Mouse (Mus musculus) T-helper 2 cell (primary cell): Measurements from ENCODE around the gene Cacna1a.

ENCODE experiments used
- in situ Hi-C: fragments of 300-600 bp; cut with MboI, MseI; formaldehyde crosslinking; loops from one replicate; pipeline ENCODE4 v1.15.1; 2025; ENCODE audit warnings: high pct_unique_total_duplicates

The Cacna1a gene

DNA sequence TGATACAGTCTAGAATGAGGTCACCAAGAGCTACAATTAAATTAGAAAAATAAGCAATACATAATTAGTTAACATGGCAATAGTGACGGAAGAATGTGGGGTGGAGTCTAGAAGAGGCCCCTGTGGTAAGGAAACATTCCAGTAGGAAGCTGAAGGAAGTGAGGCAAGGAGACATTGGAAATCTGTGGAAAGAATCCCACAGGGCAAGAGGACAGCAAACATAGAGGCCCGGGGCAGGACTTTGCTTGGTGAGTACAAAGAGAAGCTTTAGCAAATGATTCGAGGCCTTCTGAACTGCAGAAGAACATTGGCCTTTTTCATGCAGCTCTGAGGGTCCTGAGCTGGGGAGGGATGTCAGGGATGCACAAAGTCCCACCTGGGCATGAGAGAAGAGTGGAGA, at the start of gene Cacna1a:
Gene Cacna1a, plus strand, starts transcription at position 166 of the 400 bp plus-strand sequence.
- in situ Hi-C loops = loop anchor here (10.0 kb wide), 1 partner anchor 1647 kb away; no protein-coding TSS in a partner anchor

DNA sequence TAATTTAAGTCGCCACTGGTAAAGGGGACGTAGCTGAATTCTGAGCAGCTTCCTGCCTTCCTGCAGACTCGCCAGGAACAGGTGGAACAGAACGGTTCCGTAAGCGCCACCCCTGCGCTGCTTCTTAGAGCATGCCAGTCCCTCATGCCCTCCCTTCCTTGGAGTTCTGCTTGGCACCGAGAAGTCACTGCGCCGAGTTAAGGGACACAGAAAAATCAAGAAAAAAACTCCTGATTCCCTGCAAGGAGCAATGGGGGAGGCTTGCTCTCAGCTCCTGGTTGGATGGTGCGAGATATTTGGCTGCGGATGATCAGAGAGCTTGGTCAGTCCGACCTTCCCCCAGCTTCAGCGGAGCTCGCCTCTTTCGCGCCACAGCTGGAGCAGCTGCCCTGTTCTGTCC, 49.7 kb upstream of the Cacna1a start:
- in situ Hi-C loops = no loop called here

DNA sequence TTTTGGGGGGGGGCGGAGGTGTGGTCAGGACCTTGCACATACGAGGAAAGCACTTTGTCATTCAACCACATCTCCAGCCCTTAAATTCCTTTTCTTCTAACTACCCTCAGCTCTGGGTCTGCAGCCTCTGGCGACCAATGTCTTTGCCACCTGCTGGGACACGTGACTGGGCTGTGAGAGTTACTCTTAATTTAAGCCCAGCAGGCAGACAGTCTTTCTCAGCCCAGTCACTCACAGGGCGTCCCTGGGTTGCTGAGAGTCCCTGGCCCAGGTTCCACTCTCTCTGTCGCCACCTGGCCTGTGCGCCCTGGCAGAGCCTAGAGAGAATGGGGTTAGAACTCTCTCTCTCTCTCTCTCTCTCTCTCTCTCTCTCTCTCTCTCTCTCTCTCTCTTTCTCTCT, 48.9 kb upstream of the Cacna1a start:
- in situ Hi-C loops = no loop called here

DNA sequence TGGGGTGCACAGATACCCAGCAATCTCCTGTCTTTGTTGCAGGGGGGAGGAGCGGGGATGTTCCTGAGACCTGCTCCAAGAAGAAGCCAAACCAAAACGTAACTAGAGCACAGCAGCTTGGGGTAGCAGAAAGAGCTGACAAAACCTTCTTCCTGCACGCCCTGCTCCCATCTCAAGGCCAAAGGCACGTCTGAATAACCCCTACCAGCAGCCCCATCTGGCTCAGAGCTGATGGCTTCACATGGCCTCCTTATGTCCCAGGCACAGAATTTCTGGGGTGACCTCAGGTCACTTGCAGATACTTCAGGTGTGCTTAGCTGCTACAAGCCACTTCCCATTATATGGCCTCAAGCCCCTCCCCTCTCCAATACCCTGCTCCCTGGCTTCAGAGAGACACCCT, 48.4 kb upstream of the Cacna1a start:
- in situ Hi-C loops = no loop called here

DNA sequence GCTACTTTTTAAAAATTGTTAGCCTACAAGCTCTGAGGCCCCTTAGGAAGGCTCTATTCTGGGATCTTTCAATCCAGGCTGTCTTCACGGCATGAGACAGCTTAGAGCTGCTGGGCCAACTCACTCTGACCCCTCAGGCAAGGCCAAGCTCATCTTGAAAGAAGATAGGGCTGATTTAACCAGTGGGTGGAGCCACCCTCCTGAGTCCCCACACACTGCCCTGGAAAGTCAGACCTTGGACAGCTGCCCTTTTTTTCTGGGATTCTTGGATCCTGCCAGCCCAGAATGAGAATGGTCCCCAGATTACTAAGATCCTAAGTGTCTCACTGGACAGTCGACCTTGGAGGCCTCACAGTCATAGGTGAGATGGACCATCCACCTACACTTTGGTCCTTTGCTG, 47.6 kb upstream of the Cacna1a start:
- in situ Hi-C loops = no loop called here

DNA sequence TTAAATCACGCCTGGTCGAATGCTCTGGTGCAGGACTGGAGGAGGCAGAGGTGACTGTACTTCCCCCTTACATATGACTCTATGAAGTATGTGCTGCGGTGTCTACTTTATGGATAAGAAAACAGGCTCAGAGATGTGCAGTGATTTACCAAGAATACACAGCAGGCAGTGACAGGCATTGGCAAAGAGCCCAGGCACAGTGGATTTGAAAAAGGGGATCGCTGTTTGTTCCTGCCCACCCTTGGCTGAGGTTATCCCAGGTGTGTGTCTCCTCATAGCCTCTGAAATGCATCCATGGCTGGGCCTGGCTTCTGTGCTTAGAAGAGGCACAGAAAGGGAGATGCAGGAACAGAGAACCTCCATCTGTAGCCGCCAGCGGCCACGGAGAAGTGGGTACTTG, 42.7 kb upstream of the Cacna1a start:
- in situ Hi-C loops = no loop called here

DNA sequence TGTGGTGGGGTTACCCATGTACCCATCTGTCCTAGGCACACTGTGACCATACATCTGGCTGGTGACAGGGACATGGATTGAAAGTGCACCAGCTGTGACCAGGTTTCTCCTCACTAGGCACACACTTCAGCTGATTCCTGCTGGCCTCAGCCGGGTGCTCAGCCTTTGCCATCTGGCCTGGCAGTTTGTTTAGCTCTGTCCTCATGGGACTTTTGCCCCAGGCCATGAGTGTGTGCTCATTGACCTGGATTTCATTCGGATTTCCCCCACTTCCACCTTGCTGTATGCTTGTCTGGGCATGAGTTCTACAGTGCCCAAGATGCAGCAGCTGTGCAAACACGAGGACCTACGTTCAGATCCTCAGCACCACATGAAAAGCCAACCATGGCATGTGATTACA, 41.8 kb upstream of the Cacna1a start:
- in situ Hi-C loops = no loop called here

DNA sequence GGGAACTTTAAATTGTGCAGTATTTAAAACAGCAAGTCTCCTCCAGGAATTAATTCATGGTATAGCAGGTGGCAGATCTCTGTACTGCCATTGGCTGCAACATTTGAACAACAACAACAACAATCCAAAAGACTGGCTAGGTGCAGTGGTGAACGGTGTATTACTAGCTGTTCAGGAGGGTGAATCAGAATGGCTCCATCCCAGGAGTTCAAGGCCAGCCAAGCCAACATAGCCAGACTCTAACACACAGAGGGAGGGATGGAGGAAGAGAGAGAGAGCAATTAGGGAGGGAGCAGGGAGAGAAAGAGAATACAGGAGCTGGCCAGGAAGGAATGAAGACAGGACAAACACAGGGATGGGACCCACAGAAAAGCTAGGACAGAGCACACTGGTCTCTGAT, 38.7 kb upstream of the Cacna1a start:
- in situ Hi-C loops = no loop called here

DNA sequence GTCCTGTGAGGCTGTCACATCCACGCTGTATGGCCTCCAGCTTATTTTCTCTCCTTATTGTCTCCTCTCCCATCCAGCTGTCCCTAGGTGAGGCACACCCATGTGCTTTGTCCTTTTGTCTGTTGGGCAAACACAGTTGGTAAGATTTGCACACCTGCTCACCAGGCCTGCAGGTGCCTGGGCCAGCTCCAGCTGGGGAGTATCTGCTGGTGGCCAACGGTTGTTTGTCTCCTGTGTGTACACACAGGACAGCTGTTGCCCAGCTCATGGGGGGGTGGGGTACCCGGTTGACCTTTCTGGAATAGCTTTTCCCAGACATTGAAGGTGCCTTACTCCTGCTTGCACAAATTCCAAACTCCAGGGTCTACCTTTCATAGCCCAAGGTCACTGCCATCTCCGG, 37.3 kb upstream of the Cacna1a start:
- in situ Hi-C loops = no loop called here

DNA sequence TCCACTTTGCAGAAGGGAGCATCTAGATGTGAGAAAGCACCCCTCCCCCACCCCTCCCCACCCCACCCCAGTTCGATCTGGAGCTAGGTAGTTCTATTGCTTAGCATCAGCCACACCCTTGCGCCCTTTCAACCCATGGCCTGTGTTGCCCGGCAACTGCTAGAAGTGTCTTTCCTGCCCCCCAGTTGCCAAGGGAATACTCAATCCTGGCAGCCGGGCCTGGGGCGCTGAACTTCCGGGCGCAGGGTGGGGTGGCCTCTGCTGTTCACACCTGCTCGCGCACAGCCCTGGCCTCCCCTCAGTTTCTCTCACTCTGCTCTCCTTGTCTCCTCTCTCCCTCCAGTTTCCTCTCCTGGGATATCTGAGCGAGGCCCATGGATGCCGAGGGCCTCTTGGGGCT, 31.8 kb upstream of the Cacna1a start:
- in situ Hi-C loops = no loop called here

DNA sequence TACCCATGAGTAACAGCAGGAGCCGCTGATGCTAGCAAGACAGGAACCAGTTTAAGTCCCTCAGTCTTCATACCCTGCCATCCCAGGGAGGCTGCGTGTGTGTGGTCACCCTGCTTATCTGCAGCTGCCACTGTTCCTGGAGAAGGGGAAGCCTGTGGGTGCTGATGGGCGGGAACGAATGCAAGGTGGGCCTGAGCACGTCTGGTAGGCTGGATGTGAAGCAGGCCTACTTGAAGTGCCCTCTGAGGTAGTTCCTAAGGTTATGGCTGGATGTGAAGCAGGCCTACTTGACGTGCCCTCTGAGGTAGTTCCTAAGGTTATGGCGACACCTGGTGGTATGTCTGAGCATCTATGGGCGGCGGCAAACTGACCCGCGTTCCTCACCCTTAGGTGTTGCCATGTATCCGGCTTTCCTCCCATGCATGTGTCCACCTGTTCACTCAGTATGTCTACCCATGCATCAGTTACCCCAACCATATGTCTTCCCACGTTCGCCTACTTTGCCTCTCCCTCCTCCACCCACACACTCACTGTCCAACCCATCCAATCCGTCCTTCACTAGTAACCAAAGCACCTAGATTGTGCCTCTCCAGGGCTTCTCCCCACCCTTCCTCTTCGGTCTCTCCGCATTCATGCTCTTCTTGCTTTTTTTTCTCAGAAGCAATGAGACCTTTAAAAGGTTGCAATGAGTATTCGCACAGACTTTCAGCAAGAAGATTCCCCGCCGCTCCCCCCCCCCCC, 30.4 kb upstream of the Cacna1a start:
- in situ Hi-C loops = no loop called here

DNA sequence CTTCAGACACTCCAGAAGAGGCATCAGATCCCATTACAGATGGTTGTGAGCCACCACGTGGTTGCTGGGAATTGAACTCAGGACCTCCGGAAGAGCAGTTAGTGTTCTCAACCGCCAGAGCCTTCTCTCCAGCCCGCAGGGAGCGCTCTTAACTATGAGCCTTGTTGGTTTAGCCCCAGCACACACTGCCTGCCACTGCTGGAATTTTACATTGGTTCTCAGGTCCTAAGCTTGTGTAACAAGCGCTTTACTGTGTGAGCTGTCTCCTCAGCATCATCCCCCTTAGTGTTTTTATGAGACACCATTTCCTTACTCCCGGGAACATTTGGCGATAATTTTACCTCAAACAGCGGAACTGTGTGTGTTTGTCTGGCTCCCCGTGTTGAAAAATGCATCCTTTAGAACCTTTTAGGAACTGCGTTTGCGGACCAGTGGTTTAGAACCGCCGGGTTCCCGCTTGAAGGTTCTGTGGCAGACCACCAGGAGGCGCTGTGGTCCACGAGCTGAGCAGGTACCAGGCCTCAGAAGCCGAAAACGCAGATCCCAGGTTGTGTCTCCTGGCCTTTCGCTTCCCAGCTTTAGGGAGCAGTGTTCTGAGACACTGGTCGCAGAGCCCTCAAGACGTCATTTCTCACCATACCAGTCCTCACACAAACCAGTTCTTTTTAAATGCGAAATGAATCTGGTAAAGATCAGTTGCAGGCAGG, 24.7 kb upstream of the Cacna1a start:
- in situ Hi-C loops = loop anchor here (5.0 to 10.0 kb wide), 2 partner anchors 71 to 151 kb away; no protein-coding TSS in a partner anchor

DNA sequence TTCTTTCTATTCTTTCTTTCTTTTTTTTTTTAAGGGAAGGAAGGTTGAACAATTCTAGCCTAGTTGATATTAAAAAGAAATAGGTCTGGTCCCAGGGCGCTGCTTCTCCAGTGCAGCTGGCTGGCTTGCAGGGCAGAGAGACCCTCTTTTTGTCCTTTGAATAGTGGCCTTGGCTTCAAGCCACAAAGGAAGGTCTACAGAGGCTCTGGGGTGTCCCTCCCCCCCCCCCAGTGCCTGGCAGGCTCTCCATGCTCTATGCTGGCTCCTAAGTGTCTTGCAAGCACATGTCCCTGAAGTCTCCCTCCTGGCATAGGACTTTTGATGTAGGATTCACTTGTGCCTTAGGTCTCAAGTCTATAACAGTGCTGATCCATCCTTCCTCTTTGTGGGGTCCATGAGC, 23.0 kb upstream of the Cacna1a start:
- in situ Hi-C loops = loop anchor here (10.0 kb wide), 1 partner anchor 150 kb away; no protein-coding TSS in a partner anchor

DNA sequence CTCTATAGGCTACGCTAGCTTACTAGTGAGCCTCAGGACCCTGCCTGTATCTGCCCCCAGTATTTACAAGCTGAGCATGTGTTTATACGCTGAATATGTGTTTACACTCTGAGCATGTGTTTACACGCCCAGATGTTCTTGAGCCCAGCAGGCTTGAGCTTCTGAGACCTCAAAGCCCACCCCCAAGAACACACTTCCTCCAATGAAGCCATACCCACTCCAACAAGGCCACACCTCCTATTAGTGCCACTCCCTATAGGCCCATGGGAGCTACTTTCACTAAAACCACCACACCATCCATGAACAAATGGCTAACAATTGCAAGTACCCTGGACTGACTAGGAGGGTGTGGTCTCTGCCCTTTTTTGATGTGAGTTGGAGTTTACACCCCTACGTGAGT, 17.3 kb upstream of the Cacna1a start:
- in situ Hi-C loops = no loop called here

DNA sequence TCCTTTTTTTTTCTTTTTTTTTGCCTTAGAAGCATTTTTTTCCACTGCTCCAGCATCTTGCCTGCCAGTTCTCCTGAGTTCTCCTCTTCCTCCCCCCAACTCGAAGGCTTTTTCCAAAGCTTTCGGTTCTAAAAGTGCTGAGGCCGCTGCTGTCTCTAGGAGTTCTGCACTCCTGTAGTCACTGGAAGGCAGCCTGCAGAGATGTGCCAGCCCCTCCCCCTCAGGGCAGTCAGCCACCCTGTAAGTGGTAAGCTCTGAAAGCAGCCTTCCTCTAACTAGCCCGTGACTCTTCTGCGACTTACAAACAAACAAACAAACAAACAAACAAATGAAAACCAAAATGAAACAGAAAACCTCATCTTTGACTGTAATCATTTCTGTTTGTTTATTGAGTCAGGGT, 13.2 kb upstream of the Cacna1a start:
- in situ Hi-C loops = no loop called here

DNA sequence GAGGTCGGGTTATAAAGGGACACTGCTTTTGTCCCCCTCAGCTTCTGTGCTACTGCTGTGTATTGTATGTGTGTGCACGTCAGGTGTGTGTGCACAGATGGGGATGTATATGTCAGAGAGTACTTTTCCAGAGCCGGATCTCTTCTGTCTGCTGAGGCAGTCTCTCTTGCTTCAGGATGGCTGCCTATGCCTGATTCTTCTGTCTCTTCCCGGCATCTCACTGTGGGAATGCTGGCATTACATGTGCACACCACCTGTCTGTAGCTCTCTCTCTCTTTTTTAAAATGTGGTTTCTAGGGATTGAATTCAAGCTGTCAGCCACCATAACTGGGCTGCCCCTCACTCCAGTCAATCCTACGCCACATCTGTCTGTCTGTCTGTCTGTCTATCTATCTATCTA, 12.4 kb upstream of the Cacna1a start:
- in situ Hi-C loops = no loop called here

DNA sequence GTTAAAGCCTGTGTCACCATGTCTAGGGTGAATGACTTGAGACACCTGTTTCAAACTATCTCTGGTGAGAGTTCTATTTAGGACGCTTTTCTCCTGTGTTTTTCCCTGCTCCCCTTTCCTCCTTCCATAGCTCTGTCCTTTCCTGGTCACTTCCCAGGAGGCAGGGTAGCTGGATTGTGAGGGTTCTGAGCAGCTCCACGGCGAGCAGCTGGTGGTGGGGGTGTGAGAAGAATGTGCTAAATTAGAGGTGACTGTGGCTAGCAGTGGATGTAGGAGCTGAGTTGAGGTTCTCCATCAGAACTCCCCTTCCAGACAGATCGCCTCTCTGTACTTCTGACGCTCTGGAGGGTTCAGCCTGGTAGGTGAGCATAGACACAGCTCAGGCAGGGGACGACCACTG, 11.7 kb upstream of the Cacna1a start:
- in situ Hi-C loops = no loop called here

DNA sequence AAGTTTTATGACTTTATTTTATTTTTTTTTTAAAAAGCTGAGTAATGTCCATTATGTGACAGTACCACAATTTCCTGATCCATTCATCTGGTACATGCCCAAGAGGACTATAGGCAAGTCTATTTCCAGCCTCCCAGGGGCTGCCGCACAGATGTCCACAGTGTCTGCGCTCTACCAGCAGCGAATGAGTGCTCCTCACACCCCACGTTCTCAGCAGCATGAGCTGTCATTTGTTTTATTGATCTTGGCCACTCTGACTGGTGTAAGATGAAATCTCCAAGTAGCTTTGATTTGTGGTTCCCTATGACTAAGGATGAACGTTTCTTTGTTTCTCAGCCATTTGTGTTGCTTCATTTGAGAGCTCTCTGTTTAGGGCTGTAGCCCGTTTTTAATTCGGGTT, 6.6 kb upstream of the Cacna1a start:
- in situ Hi-C loops = loop anchor here (10.0 kb wide), 1 partner anchor 1653 kb away; no protein-coding TSS in a partner anchor

DNA sequence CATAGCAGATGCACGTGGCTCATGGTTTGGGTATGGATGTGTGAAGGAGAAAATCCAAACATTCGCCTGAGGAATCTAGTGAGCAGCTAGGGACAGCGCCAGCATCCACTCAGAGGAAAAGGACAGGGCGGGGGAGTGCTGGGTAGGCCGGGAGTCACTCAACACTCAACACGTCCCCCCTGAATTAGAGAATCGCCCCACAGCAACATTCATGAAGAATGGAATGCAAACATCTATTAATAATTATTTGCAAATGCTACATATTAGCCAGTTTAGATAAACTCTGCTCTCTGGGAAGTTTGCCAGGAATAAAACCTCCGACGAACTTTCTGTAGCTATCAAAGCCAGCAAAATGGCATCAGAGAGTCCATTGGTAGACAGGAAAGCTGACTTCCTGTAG, 533 bp downstream of the Cacna1a start:
- in situ Hi-C loops = loop anchor here (10.0 kb wide), 1 partner anchor 1646 kb away; no protein-coding TSS in a partner anchor

DNA sequence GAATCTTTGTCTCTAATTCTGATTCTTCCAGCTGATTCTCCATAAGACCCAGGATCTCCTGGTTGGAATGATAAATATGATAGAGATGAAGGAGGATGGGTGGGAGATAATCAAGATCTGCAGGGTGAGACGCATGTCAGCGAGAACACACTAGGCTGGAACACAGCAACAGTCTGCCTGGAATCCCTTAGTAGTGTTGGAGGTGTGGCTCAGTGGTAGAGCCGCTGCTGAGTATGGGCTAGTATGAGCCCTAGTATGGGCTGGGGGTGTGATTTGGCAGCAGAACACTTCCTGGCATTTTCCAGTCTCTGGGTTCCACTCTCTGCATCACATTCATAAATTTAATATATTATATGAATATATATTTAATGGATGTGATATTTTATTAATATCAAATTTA, 933 bp downstream of the Cacna1a start:
- in situ Hi-C loops = loop anchor here (10.0 kb wide), 1 partner anchor 1646 kb away; no protein-coding TSS in a partner anchor

DNA sequence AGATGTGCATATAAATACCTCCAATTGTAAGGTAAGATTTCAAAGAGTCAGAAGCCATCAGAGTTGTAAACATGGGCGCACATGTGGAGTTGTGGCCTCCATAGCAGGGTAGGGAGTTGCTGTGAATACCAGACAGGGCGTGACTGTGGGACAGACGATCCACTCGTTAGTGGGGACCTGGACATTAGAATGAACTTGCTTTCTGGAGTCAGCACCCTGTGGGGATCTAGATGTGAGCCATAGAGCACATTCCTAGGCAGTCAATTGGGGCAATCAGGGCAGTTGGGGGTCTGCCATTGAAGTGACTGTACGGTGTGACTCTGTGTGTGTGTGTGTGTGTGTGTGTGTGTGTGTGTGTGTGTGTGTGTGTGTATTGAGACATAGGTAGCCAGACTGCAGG, 3.4 kb downstream of the Cacna1a start:
- in situ Hi-C loops = no loop called here

DNA sequence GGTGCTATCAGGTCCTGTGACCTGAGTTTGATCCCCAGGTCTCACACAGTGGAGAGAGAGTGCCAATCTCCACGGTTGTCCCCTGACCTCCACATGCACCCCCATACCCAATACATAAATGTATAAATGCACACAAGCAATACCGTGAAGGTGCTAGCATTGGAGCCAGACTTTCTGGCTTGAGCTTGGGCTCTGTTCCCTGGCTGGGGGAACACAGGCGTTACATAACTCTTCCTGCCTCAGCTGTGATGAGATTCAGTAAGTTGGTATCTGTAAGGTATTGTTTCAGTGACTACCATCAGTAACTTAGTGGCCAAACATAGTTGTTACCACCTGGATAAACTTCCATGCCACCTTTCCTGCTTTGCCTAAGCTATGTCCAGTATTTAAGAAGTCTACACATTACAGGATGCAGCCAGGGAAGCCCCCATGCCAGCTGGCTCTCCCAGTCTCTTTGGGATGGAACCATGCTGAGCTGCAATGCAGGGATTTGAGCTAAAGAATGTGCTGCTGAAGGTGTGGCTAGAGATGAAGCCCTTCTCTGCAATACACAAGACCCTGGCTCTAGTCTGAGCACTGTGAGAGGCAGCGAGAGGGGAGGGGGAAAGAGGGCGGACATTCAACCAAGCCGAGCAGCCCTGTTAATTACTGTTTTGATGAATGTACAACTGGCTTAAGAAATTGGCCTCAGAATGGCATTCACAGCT, 7.7 kb downstream of the Cacna1a start:
- in situ Hi-C loops = no loop called here
